Mouse (Mus musculus) embryonic fibroblast, embryonic 13.5 days (primary cell): ENCODE measurements around the gene Arhgef10l.

Experiments
- CTCF ChIP-seq: IDR thresholded peaks from 2 replicates; pipeline ENCODE4 v1.5.1; 2011; ENCODE audit warnings: mild to moderate bottlenecking, control low read depth, low read length, moderate library complexity, borderline replicate concordance; ENCODE audit not compliant: insufficient read depth
- POLR2A ChIP-seq: IDR thresholded peaks from 2 replicates; pipeline ENCODE4 v1.6.1; 2011; ENCODE audit warnings: low read depth, mild to moderate bottlenecking, control low read depth, low read length, moderate library complexity

DNA sequence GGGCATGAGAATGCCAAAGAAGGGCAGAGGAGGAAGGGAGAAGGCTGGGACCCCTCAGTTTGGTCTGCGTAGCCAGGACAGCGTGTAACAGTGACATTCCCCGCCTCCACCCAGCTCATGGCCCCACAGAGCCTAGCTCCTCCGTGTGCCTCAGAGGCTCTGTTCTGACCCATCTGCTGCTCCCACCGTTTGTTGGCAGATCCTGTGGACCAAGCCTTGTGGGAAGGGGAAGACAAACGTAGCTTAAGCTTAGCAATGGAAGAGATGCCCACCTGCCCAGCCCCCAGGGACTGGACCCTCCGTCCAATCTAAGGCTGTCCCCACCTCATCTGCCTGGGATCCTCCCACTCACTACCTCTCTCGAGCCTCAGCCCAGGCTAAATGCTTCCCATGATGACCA lies 28.5 kb downstream of the Arhgef10l start:
- TF ChIP-seq CTCF (no peak), POLR2A (no peak)
